Mouse (Mus musculus) liver, adult 2 months (tissue): Measurements from ENCODE around the gene Itfg2.

Experiments used
- CTCF ChIP-seq: fragments of 200-500 bp; IDR thresholded peaks from 2 replicates; pipeline ENCODE4 v1.5.1; 2011; ENCODE audit warnings: low read depth, low read length, control low read depth
- POLR2A ChIP-seq: fragments of 200-500 bp; IDR thresholded peaks from 2 replicates; pipeline ENCODE4 v1.6.1; 2011; ENCODE audit warnings: low read length, control low read depth; ENCODE audit not compliant: insufficient read depth; ENCODE audit errors: extremely low read depth

GRCm38 (mm10) chr6:128438317-128438870, 13.7 kb upstream of the Itfg2 start, which contains the start of gene Fkbp4:
- TF ChIP-seq CTCF (no peak), POLR2A (peak; percentile 92)
